Mouse (Mus musculus) CD4-positive, CD25-positive, alpha-beta regulatory T cell, adult 4 months (primary cell): ENCODE data around the gene Stox2. TPM values are rescaled to one million over a fixed set of nuclear protein-coding genes. Genes with fewer than 3 reads are reported as not detected.
A peak's percentile ranks its signal among the peaks of the same experiment; 100 is the strongest.

Experiments used
- ATAC-seq: one replicate; pipeline ENCODE4 v1.8.0; 2017
- polyA plus RNA-seq, 2 experiments: library from polyadenylated mRNA; unstranded; fragments of 100-300 nt; shearing (Covaris generic); gene quantifications; one replicate each; pipeline ENCODE4 v1.2.1; 2017

Stox2 gene
- polyA plus RNA-seq, 2 experiments from 2014 or later: 0.16 TPM

DNA sequence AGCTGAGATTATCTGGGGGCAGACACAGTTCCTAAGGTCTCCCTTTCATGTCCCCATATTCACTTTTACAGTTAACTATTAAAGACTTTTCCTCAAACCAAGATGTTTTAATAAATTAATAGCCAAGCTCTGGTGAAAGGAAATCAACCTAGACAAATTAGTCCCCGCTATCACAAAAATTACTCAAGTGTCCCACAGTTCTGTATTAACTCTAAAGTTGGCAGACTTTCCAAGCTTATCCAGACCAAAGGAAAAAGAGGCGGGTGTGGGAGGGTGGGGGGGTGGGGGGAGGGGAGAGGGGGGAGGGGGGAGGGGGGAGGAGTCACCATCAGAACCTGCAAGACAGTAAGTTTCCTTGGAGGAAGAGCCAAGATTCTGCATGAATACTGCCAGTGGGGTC lies 41.3 kb downstream of the Stox2 start:
- no peak for ATAC-seq

DNA sequence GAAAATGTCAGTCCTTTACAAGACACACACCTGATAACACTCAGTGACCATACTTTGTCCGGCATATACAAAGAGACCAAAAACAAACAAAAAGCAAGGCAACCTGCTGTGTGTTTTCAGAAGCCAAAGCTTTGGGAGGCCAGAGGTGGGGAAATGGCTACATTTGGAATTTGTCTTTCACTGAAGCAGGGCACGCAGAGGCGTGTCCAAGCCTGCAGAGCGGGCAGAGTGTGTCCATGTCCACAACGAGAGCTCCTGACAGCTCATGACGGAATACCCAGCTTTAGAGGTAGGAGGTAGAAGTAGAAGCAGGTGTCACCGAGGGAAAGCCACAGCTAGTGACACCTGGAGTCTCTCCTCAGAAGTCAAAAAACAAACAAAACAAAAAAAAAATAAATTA lies 53.2 kb downstream of the Stox2 start:
- ATAC-seq: no peak

DNA sequence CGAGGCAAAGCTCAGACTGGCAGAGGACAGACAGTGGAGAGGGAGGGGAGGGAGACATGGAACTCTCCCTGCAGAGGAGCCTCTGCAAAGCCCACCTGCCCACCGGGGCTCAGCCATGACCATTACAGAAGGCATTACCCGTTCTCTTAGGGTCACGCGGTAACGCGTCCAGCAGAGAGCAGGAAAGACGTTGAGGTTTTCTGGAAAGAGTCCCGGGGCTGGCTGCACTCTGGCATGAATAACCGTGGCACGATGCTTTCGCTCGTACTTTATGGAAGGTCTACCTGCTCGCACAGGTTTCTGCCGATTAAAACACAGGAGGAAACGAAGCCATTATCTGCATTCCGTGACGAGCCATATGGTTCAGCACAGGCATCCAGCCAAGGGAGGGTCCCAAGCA lies 53.9 kb downstream of the Stox2 start:
- no peak for ATAC-seq

DNA sequence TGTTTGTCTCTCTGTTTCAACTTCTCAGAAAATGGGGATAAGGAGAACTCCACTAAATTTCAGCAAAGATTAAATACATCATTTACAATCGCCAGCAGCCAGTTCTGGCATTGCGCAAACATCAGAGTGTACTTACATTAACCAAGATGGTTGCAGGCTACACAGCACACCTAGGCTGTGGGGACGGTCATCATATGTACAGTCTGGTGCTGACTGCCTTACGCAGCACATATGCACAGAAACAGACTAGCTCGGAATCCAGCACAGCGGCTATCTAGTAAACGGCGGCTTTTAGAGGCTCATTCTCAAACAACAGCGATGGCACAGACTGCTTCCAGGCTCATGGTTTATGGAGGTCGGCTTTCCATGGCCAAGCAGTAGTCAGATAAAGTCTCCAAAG lies 54.3 kb downstream of the Stox2 start:
- ATAC-seq: no peak

DNA sequence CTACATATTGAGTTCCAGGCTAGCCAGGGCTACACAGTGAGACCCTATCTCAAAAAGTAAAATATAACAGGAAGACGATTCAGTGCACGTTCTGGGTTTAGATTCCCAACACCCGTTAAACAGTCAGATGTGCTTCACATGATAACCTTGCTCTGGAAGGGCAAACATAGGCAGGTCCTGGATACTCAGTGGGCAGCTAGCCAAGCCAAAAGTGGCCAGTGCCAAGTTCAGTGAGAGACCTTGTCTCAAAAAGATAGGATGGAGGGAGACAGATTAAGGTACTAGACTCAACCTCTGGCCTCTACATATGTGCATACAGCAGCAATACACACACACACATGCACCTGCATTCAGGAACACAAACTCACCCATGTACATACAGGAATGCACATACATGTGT lies 56.7 kb downstream of the Stox2 start:
- no peak for ATAC-seq

DNA sequence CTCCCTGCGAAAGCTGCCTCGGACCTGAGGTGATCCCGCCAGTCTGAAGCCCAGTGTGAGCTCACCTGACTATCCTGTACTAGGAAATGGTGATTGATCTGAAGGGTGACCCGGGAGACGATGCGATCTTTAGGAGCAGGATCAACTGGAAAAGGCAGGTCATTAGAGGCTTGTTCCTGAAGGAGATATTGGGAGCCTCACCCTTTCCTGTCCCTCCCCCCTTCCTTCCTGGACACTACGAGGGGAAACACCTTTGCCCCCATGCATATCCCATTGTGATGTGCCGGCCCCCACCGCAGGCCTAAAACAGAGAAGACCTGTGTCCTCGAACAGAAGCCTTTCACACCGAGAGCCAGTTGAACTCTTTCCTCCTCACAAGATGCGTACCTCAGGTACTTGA lies 58.0 kb downstream of the Stox2 start:
- no peak for ATAC-seq

DNA sequence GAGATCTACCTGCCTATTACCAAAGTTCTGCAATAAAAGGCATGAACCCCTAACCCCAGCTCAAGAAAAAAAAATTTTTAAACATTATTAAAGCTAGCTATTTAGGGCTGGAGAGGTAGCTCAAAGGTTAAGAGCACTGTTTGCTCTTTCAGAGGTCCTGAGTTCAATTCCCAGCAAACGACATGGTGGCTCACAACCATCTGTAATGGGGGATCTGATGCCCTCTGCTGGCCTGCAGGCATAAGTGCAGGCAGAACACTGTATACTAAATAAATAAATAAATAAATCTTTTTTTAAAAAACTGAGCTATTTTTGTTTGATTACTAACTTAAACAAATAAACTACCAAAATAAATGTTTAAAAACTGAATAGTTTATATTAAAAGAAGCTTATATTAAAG lies 60.4 kb downstream of the Stox2 start:
- no peak for ATAC-seq

DNA sequence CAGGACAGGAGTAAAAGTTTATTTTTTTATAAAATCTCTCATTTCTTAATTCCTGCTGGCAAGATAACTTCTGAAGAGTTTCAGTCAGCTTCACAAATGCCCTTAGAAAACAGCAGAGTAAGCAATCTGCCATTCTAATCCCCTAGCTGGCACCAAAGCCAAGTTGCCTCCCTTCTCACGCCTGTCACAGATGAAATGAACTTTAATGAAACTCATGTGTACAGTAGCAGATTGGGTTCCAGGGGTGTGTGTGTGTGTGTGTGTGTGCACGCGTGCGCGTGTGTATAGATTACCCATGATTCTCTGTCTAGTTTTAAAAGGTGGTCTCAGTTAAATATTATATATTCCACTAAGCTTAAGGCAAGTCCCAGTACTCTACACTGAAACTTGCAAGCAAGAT lies 62.0 kb downstream of the Stox2 start:
- ATAC-seq: no peak

DNA sequence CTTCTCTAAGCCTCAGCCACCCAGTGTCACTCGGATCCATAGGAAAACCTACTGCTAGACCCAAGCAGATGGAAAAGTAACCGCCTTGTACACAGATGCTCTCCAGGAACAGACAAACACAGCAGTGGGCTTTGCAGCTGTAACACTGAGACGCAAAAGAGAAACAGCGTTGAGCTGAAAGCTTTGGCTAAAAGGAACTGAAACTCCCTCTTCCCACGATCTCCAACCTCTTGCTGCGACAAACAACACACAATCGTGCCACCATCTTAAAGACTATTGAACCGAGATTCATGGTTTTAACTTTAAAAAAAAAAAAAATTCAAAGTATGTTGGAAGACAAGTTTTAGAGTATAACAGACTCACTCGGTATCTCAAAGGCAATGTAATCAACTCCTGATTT lies 62.5 kb downstream of the Stox2 start:
- no peak for ATAC-seq

DNA sequence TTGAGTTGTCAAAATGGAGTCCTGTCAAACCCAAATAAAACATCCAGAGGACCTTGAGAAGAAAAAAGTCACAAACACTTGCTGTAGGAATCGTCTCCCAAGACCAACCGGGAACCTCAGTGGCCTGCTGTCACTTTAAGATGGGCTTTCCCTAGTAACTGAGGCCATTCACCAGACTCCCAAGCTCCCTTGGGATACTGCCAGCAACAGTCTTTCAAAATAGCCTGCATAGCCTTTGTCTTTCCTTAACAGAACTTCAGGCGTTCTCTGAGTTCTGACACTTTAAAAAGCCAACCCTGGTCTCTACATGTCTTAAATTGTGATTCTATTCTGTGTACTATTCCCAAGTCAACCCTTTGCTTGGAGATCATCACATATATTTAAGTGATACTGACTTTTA lies 64.9 kb downstream of the Stox2 start:
- ATAC-seq: no peak

DNA sequence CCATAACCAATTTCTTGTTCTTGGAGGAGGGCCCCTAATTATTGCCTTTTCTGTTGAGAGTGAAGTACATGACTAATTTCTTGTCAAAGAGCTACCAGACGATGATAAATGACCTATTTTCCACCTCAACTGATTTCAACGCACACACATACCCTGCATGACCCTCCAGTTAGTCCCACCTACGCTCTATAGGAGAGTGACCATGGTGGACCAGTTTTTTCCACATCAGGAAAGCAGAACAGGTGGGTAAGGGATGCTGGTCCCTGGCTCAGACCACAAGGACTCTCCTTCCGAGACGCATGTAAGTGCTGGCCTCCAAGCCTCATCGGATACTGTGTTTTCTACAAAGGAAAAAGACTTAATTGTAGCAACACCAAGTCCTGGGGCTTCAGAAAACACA lies 65.4 kb downstream of the Stox2 start:
- ATAC-seq: no peak

DNA sequence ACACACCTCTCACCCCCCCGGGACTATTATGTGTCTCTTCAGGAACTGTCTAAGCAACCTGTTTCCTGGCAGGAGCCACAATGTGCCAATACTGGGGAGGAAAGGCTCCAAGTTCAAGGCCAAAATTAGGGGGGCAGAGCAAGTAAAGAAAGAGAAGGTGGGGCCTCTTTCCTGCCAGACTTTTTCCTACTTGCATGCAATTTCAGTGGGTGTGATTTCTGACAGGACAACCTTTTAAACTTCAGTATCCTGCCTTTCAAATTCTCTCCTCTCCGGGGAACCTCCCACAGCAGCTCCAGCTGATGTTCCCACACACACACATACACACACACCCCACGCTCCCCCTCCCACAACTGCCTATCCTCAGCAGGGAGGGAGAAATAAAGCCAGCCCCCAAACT lies 66.1 kb downstream of the Stox2 start:
- ATAC-seq: no peak

DNA sequence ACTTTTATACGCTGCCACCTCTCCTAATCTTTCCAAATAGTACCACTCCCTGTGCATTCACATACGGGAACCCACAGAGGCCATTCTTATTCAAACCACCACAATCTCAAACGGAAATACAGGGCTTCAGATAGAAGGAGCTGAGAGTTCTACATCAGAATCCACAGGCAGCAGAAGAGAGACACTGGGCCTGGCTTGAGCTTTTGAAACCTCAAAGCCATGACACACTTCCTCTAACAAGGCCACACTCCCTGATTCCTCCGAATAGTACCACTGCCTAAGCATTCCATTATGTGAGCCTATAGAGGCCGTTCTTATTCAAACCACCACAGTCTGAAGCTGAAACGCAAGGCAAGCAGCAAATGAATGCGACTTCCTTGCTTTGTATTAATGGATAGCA lies 69.5 kb downstream of the Stox2 start:
- ATAC-seq: no peak

DNA sequence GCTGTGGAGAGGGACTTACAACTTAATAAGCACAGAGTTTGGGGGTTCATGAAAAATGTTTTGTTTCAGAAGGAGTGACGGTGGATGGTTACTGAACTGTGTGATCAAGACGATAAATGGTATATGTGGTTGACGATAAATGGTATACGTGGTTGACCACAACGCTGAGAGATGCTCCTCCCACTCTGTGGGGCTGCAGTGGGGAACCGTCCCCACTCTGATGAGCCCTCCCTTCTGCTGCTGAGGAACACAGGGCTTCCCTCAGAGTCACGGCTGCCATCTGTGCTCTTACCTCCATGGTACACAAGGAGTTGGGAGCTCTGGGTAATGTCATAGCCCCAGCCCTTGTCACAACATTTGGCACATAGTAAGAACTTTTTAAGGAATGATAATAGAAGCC lies 72.4 kb downstream of the Stox2 start:
- no peak for ATAC-seq

DNA sequence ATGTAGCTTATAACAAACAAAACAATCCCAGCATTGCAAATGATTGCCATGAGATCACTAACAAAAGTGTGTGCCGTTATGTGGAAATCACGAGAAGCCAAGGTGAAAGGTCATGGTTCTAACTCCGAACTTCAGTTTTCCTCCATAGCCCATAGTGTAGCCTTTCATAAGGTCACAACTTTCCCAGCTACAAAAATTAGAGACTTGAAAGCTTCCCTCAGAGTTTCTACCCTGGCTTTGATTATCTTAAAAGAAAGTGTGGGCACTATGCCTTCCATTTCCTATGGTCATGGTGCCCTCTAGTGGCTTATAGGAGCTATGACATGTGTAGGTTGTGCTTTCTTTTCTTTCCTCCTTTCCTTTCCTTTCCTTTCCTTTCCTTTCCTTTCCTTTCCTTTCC lies 74.6 kb downstream of the Stox2 start:
- ATAC-seq: peak; percentile 73

DNA sequence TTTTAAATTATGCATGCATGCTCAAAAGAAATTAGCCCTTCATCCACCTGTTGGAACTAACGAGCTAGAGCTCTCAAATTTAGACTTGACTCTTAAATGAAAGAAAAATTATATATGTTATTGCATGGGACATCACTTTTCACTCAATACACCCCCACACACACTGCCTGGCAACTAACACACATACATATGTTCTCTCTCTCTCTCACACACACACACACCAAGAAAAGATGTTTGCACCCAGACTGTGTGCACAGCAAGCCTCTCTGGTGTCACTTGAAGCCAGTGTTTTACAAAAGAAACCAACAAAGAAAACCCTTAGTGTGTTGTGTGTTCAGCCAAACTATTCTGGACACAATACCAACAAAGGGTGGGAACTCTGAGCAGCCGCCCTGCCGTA lies 75.1 kb downstream of the Stox2 start:
- ATAC-seq: no peak

DNA sequence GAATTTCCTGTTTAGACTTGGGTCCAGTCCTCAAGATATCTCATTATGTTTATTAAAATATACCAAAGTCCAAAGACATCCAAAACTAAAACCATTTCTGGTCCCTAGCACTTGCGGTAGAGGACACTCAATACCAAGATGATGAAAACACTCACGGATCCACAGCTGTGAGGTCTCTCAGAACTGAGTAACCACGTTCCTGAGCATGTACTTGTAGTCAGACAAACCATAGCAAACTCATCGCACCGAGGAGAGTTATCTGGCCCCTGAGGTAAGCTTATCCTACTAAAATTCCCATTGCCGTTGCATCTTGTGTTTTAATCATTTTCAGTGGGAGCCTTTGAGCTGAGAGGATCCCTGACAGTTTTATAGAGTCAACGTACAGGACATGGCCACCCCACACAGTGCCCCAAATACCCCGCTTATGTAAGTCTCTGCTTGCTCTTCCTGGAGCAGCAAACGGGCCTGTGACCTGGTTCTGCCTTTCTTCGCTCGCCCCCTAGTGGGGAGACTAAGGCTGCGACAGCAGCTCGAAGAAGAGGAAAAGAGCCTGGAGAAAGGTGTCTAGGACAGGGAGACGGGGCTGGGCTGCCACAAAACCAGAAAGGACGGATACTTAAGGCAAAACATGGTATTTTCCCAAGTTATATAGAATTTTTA lies 75.6 kb downstream of the Stox2 start:
- peak; percentile 80 for ATAC-seq

DNA sequence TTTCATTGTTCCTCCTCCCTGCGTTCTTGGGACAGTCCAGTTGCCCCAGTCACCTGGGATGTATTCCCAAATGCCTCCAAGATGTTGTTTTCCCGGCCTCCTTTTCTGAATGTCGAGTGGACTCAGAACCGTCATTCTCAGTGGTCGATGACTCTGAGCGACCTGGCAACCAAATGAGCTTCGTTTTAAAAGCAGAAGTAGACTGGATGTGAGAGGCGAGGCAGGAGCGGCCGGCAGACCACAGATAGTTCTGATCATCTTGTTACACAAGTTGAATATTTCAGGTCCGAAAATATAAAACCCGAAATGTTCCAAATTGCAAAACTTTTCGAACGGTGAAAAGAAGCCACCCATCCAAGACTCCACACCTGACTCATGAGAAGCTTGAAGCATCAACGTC lies 76.2 kb downstream of the Stox2 start:
- ATAC-seq: no peak

DNA sequence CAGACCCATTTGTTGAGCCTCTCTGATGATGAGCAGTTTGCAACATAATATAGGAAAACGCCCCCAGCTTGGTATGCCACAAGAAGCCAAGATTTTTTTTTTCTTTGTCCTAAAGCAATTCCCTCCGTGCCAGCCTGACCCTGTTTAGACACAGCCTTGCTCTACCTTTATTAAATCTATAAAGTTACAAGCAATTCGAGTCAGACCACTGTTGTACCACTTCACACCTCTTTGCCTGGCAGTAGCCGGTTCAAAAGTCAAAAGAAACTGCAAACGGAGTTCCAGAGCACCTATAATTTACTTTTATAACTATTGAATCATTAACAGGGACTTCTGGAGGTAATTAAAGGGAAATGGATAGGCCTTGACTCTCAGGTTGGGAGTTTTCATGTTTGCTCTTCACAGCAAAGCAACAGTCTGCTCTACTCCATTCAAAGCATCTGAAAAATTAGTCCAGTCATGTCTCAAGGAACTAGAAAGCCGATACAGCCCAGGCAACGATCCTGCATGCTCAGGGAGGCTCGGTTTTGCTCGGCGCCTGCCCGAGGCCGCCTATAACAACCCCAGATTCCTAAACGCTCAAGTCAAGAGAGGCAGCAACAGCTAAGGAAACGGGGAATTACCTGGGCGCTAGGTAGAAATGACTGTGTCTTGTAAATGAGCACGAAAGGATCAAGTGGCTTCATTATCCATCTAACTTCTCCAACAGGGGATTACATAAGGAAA lies 77.0 kb downstream of the Stox2 start:
- ATAC-seq: no peak

DNA sequence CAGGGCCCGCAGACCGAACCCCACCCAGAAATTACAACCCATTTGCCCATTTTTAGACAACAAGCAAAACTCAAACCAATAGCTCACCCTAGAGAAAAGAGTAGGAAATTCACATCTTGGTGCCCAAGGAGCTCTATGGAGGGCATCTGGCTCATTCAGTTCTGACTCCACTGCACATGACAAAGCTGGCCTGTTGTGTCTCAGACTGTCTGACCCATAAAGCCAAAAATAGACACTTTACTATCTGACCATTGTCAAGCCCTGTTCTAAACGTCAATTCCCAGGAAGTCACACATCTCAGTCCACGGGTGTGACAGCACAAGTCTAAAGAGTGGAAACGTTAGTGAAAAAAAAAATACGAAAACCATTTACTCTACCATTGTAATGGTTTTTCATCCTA lies 79.1 kb downstream of the Stox2 start:
- ATAC-seq: no peak

DNA sequence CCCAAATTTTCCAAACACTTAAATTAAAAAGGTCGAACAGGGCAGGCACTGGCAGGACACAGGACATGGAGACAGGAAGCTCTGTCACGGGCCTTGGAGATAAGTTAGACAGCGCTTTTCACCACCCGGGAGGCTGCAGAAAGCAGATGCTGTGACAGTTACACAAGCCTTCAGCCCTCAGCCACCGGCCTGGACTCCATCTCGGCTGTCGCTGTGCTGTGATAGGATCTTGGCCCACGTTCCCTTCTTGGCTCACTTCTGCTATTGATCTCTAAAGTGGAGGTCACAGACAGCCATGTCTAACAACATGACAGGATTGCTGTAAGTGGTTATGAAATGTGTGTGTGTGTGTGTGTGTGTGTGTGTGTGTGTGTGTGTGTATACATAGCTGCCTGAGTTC lies 82.9 kb downstream of the Stox2 start:
- ATAC-seq: no peak

DNA sequence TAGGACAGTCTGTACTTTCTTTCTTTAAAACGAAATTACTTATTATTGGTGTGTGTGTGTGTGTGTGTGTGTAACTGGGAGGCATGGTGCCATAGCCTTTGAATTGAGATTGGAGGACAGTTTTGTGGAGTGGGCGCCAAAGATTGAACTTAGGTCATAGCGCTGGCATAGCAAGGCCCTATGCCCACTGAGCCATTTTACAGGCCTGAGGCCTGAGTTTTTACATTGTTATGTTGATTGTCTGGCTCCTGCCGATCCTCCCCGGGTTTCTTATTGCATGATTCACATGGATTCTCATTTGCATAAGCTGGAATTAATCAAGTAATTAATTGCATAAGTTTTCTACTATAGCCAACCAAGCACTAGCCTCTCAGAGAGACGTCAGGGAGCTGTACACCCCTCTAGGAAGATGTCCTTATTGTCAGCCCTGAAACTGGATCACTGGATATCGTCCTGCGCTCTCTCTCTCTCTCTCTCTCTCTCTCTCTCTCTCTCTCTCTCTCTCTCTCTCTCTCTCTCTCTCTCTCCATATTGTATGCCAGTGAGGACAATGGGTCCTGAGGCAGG lies 90.7 kb downstream of the Stox2 start:
- no peak for ATAC-seq

DNA sequence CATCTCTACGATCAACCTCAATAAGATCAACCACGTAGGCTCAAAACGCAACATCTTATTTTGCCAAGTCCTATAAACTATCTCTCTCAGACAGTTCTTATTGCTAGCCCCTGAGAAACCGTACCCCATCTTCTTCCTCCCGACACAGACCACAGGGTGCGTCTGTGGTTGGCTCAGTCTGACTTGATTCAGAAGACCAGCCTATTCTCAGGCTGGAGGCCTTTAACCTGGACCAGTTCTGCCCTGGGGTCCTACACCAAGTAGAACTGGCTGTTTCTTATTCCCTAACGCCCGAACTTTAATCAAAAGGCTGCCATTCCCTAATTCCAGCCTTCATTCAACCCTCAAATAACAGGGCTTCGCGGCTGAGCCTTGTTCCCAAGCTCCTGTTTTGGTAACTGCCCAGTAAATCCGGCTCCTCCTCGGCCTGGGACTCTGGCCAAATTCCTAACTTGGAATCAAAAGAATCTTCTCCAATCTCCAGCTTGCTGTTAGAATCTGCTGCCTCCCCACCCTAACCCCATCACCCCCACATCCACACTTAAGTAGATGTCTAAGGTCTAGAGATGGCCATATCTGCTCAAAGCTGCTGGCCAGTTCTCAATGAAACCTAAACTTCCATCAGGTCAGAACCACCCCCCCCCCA lies 91.5 kb downstream of the Stox2 start:
- ATAC-seq: no peak
